ENCODE assay signal across 31 mouse cellular contexts in the genomic region with DNA sequence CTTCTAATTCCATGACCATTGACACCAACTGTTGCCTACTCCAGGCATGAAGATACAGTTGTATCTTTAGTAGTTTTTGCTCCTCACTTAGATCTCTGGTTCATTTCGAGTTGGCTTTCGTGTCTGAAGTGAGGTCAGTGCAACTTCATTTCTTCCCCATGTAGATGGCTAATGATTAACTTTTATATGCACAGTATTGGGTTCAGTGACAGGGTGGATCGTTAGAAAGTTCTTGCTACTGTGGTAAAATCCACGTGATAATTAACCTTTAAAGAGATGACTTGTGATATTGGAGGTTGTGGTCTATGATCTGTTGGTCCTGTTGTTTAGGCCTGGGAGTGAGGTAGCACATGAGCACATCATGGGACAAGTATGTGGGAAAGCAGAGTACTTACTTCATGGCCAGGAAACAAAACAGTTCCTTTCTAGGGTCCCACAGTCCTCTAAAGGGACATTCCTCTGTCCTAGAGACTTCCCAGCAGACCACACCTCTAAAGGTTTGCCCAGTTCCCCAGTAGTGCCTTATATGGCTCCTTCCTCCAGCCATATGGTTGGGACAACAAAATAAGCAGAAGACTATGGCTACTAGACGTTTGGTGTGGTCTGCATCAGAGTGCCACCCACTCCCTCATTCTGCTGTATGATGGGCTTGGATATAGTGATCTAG. TPM values are rescaled to one million over a fixed set of nuclear protein-coding genes. Genes with fewer than 3 reads are reported as not detected.
A peak's percentile ranks its signal among the peaks of the same experiment; 100 is the strongest.
DNase-seq lines count a peak whose midpoint lies in the region; ATAC-seq and TF ChIP-seq lines count a peak whose summit lies in the region.
"Had no signal": no experiment of that assay in that cellular context is flagged by ENCODE, and none has a peak within 500 bp of the region (broad histone marks: within the 10 kb centered on the region; RNA-seq: fewer than 3 reads in every experiment).

No protein-coding gene starts in this region.

- no peak overlapping the region for H3K9ac ChIP-seq in kidney, embryonic 14.5 days (ENCODE audit: low read depth, low read length)
- no peak overlapping the region for H3K9ac ChIP-seq in intestine, embryonic 14.5 days (ENCODE audit: low read length)
- H3K9ac ChIP-seq in liver, embryonic 13.5 days = no peak overlapping the region
- H3K9ac ChIP-seq in stomach, embryonic 15.5 days = no peak overlapping the region
- H3K9ac ChIP-seq: embryonic facial prominence, embryonic 12.5 days; heart, embryonic 15.5 days; hindbrain, embryonic 13.5 days; limb, embryonic 15.5 days; lung, embryonic 15.5 days; midbrain, embryonic 15.5 days; neural tube, embryonic 12.5 days had no signal

- no peaks in the 10 kb centered on the region; the same call in 1 of the 2 replicates for H3K36me3 ChIP-seq in kidney, adult 2 months (ENCODE audit: control insufficient read depth, insufficient read depth, low read length)
- H3K36me3 ChIP-seq in kidney, embryonic 14.5 days (ENCODE audit: control insufficient read depth, insufficient read depth, low read length) = no peaks in the 10 kb centered on the region
- H3K36me3 ChIP-seq in intestine, embryonic 14.5 days (ENCODE audit: control insufficient read depth, insufficient read depth, low read length) = no peaks in the 10 kb centered on the region
- no peaks in the 10 kb centered on the region for H3K36me3 ChIP-seq in liver, embryonic 13.5 days
- no peaks in the 10 kb centered on the region for H3K36me3 ChIP-seq in stomach, embryonic 15.5 days
- H3K36me3 ChIP-seq: embryonic facial prominence, embryonic 12.5 days; heart, embryonic 15.5 days; limb, embryonic 15.5 days; lung, embryonic 15.5 days; midbrain, embryonic 15.5 days; neural tube, embryonic 12.5 days had no signal

- WGBS in kidney, adult 2 months = 37% methylated on average over 5 of the region's 5 CpGs
- 64% methylated on average over 5 of the region's 5 CpGs for WGBS in kidney, embryonic 14.5 days
- WGBS in intestine, embryonic 14.5 days = 68% methylated on average over 5 of the region's 5 CpGs
- 50% methylated on average over 5 of the region's 5 CpGs for WGBS in liver, embryonic 13.5 days (ENCODE audit: insufficient replicate concordance)
- 64% methylated on average over 5 of the region's 5 CpGs for WGBS in stomach, embryonic 15.5 days

- DNase-seq in kidney, adult 2 months = peak; percentile 26
- no peak for DNase-seq in intestine, embryonic 14.5 days (ENCODE audit: low spot score)
- DNase-seq in liver, embryonic 13.5 days = no peak
- no peak for DNase-seq in heart, postnatal 25 days (ENCODE audit: low spot score)
- DNase-seq in neural tube, embryonic 10.5 days (ENCODE audit: extremely low spot score, low spot score) = no peak
- DNase-seq: adrenal gland, adult 8-10 months; cerebellum, adult 8-10 months; cerebellum, postnatal 36 days; embryo, embryonic 11 days; gastrocnemius, postnatal 14 days; heart, postnatal 36 days; kidney, adult 9 months; kidney, postnatal 4 days; layer of hippocampus, postnatal 36 days; right cerebral cortex, adult 18-20 months; right cerebral cortex, postnatal 4 days had no signal

- no peak for TF ChIP-seq CTCF in kidney, adult 2 months (conservative IDR thresholded peaks at IDR 0.05; ENCODE audit: insufficient read depth, insufficient read length, low read depth, low read length)

- peaks cover 28% of the 10 kb centered on the region; the same call in 1 of the 2 replicates for H3K4me1 ChIP-seq in kidney, adult 2 months (ENCODE audit: control insufficient read depth, insufficient read depth, low read length)
- peaks cover 11% of the 10 kb centered on the region; the same call in 1 of the 2 replicates for H3K4me1 ChIP-seq in kidney, embryonic 14.5 days (ENCODE audit: control insufficient read depth, insufficient read depth, low read length)
- peaks cover 6% of the 10 kb centered on the region; the same call in 1 of the 2 replicates for H3K4me1 ChIP-seq in intestine, embryonic 14.5 days (replicated peaks; ENCODE audit: control insufficient read depth, insufficient read depth, low read length)
- peaks cover 12% of the 10 kb centered on the region for H3K4me1 ChIP-seq in liver, embryonic 13.5 days (replicated peaks)
- H3K4me1 ChIP-seq in stomach, embryonic 15.5 days = 0 out of 2 replicates have a peak, but pooled peaks cover 2% of the 10 kb centered on the region

- H3K9me3 ChIP-seq in kidney, embryonic 14.5 days (ENCODE audit: control insufficient read depth, low read length) = no peaks in the 10 kb centered on the region; the same call in 1 of the 2 replicates
- H3K9me3 ChIP-seq in intestine, embryonic 14.5 days (ENCODE audit: control insufficient read depth, low read length) = no peaks in the 10 kb centered on the region
- H3K9me3 ChIP-seq in liver, embryonic 13.5 days (replicated peaks) = no peaks in the 10 kb centered on the region
- no peaks in the 10 kb centered on the region for H3K9me3 ChIP-seq in stomach, embryonic 15.5 days
- H3K9me3 ChIP-seq: embryonic facial prominence, embryonic 12.5 days; heart, embryonic 10.5 days; heart, embryonic 15.5 days; hindbrain, embryonic 13.5 days; limb, embryonic 10.5 days; limb, embryonic 15.5 days; lung, embryonic 15.5 days; midbrain, embryonic 10.5 days; midbrain, embryonic 15.5 days; neural tube, embryonic 12.5 days had no signal

- intact Hi-C loops in heart, postnatal 25 days (cut with DNase I) = no loop called here

- H3K4me3 ChIP-seq in kidney, adult 2 months (ENCODE audit: insufficient read depth, low read depth, low read length) = no peak overlapping the region
- H3K4me3 ChIP-seq in kidney, embryonic 14.5 days (ENCODE audit: low read length) = no peak overlapping the region
- no peak overlapping the region for H3K4me3 ChIP-seq in intestine, embryonic 14.5 days (ENCODE audit: low read depth, low read length)
- H3K4me3 ChIP-seq in liver, embryonic 13.5 days (replicated peaks) = no peak overlapping the region
- no peak overlapping the region for H3K4me3 ChIP-seq in stomach, embryonic 15.5 days (replicated peaks)
- H3K4me3 ChIP-seq: embryonic facial prominence, embryonic 12.5 days; heart, embryonic 10.5 days; heart, embryonic 15.5 days; hindbrain, embryonic 13.5 days; limb, embryonic 10.5 days; limb, embryonic 15.5 days; lung, embryonic 15.5 days; midbrain, embryonic 10.5 days; midbrain, embryonic 15.5 days; neural tube, embryonic 12.5 days had no signal

- no peaks in the 10 kb centered on the region for H3K27me3 ChIP-seq in kidney, adult 2 months (replicated peaks; ENCODE audit: control insufficient read depth, insufficient read depth, low read length)
- no peaks in the 10 kb centered on the region for H3K27me3 ChIP-seq in kidney, embryonic 14.5 days (ENCODE audit: control insufficient read depth, insufficient read depth, low read length)
- H3K27me3 ChIP-seq in intestine, embryonic 14.5 days (replicated peaks; ENCODE audit: control insufficient read depth, insufficient read depth, low read length) = no peaks in the 10 kb centered on the region
- peaks cover 10% of the 10 kb centered on the region for H3K27me3 ChIP-seq in liver, embryonic 13.5 days
- no peaks in the 10 kb centered on the region for H3K27me3 ChIP-seq in stomach, embryonic 15.5 days (replicated peaks)
- H3K27me3 ChIP-seq: embryonic facial prominence, embryonic 12.5 days; heart, embryonic 15.5 days; hindbrain, embryonic 13.5 days; limb, embryonic 15.5 days; lung, embryonic 15.5 days; midbrain, embryonic 15.5 days; neural tube, embryonic 12.5 days had no signal

- H3K4me2 ChIP-seq in kidney, embryonic 14.5 days (replicated peaks; ENCODE audit: low read depth, low read length) = no peak overlapping the region
- no peak overlapping the region for H3K4me2 ChIP-seq in intestine, embryonic 14.5 days (ENCODE audit: low read length)
- H3K4me2 ChIP-seq in liver, embryonic 13.5 days = no peak overlapping the region
- no peak overlapping the region for H3K4me2 ChIP-seq in stomach, embryonic 15.5 days
- H3K4me2 ChIP-seq: embryonic facial prominence, embryonic 12.5 days; heart, embryonic 15.5 days; hindbrain, embryonic 13.5 days; limb, embryonic 15.5 days; lung, embryonic 15.5 days; midbrain, embryonic 15.5 days; neural tube, embryonic 12.5 days had no signal

- ATAC-seq in kidney, embryonic 14.5 days (ENCODE audit: low FRiP score, low TSS enrichment) = no peak
- peak; percentile 72 for ATAC-seq in intestine, embryonic 14.5 days (replicated peaks; ENCODE audit: low FRiP score, low TSS enrichment, low read depth)
- 0 out of 2 replicates have a peak, but pooled peaks have one; percentile 26 for ATAC-seq in liver, embryonic 13.5 days (ENCODE audit: low read depth)
- peak; percentile 65; the same call in 1 of the 2 replicates for ATAC-seq in stomach, embryonic 15.5 days (ENCODE audit: insufficient read depth, low FRiP score, low read depth)
- ATAC-seq: forebrain, embryonic 14.5 days; midbrain, embryonic 15.5 days had no signal

- TF ChIP-seq POLR2A in kidney, adult 2 months (IDR thresholded peaks at IDR 0.05; ENCODE audit: low read depth, low read length) = no peak

- H3K27ac ChIP-seq in kidney, adult 2 months (ENCODE audit: insufficient read depth, low read depth, low read length) = peak overlapping the region; percentile 54
- no peak overlapping the region for H3K27ac ChIP-seq in kidney, embryonic 14.5 days (ENCODE audit: low read depth, low read length)
- H3K27ac ChIP-seq in intestine, embryonic 14.5 days (ENCODE audit: low read depth) = no peak overlapping the region
- H3K27ac ChIP-seq in liver, embryonic 13.5 days = no peak overlapping the region; the same call in 1 of the 2 replicates
- H3K27ac ChIP-seq in stomach, embryonic 15.5 days = no peak overlapping the region
- H3K27ac ChIP-seq: embryonic facial prominence, embryonic 12.5 days; heart, embryonic 10.5 days; heart, embryonic 15.5 days; hindbrain, embryonic 13.5 days; limb, embryonic 10.5 days; limb, embryonic 15.5 days; lung, embryonic 15.5 days; midbrain, embryonic 10.5 days; midbrain, embryonic 15.5 days; neural tube, embryonic 12.5 days had no signal

RNA-seq across cellular contexts. Expression of gene Fkbp14, which starts 3.7 kb away (rescaled TPM):
- polyA plus RNA-seq in kidney, adult 2 months (2012; rRNA removed) = 3.7 and 4.5 TPM in 2 replicates
- polyA plus RNA-seq in kidney, embryonic 14.5 days (2014; fragmentation: Nextera tagmentation; extraction: Ambion mirVana) = 18.4 and 25.8 TPM in 2 replicates
- 24.6 and 26.2 TPM in 2 replicates for polyA plus RNA-seq in intestine, embryonic 14.5 days (2014; fragmentation: Nextera tagmentation; extraction: Ambion mirVana)
- 4.3 and 5.4 TPM in 2 replicates for polyA plus RNA-seq in liver, embryonic 13.5 days (2015; fragmentation: Nextera tagmentation; extraction: Ambion mirVana)
- polyA plus RNA-seq in stomach, embryonic 15.5 days (2015; fragmentation: Nextera tagmentation; extraction: Ambion mirVana) = 28.0 and 28.8 TPM in 2 replicates
- 10 to 100 TPM in 1 of 2 experiments, 1 to 10 TPM in 1; 8.2 to 10.4 TPM for total RNA-seq in heart, postnatal 25 days (2021)
- total RNA-seq: granulocyte monocyte progenitor cell, adult 5-6 weeks had no signal

RNA-seq across cellular contexts. Expression of gene Plekha8, which starts 5.9 kb away (rescaled TPM):
- polyA plus RNA-seq in kidney, adult 2 months (2012; rRNA removed) = 6.2 and 6.5 TPM in 2 replicates
- polyA plus RNA-seq in kidney, embryonic 14.5 days (2014; fragmentation: Nextera tagmentation; extraction: Ambion mirVana) = 7.8 and 14.6 TPM in 2 replicates
- polyA plus RNA-seq in intestine, embryonic 14.5 days (2014; fragmentation: Nextera tagmentation; extraction: Ambion mirVana) = 10.8 and 12.2 TPM in 2 replicates
- 2.8 and 3.8 TPM in 2 replicates for polyA plus RNA-seq in liver, embryonic 13.5 days (2015; fragmentation: Nextera tagmentation; extraction: Ambion mirVana)
- polyA plus RNA-seq in stomach, embryonic 15.5 days (2015; fragmentation: Nextera tagmentation; extraction: Ambion mirVana) = 5.8 and 6.2 TPM in 2 replicates
- total RNA-seq in heart, postnatal 25 days (2021) = 10 to 100 TPM; 10.6 TPM

RNA-seq across cellular contexts. Expression of gene Scrn1, which starts 34.5 kb away (rescaled TPM):
- 2.3 and 2.6 TPM in 2 replicates for polyA plus RNA-seq in kidney, adult 2 months (2012; rRNA removed)
- 5.2 and 6.3 TPM in 2 replicates for polyA plus RNA-seq in kidney, embryonic 14.5 days (2014; fragmentation: Nextera tagmentation; extraction: Ambion mirVana)
- 9.5 and 9.9 TPM in 2 replicates for polyA plus RNA-seq in intestine, embryonic 14.5 days (2014; fragmentation: Nextera tagmentation; extraction: Ambion mirVana)
- polyA plus RNA-seq in liver, embryonic 13.5 days (2015; fragmentation: Nextera tagmentation; extraction: Ambion mirVana) = 0.22 and 0.54 TPM in 2 replicates
- polyA plus RNA-seq in stomach, embryonic 15.5 days (2015; fragmentation: Nextera tagmentation; extraction: Ambion mirVana) = 8.5 and 9.1 TPM in 2 replicates
- 10 to 100 TPM in 1 of 2 experiments, 1 to 10 TPM in 1; 9.2 to 12.0 TPM for total RNA-seq in heart, postnatal 25 days (2021)
- total RNA-seq: granulocyte monocyte progenitor cell, adult 5-6 weeks had no signal
- polyA plus RNA-seq: G1E had no signal
